Mouse (Mus musculus): Measurements from ENCODE around the gene Haghl. TPM values are rescaled to one million over a fixed set of nuclear protein-coding genes. Genes with fewer than 3 reads are reported as not detected.
A peak's percentile ranks its signal among the peaks of the same experiment; 100 is the strongest.

Gene Haghl
- total and polyA plus RNA-seq, 3 experiments: 6.4 to 23.4 (median 7.7) TPM

- H3K27me3 ChIP-seq (ENCODE audit: control insufficient read depth, insufficient read depth, low read length): no peaks in the 10 kb centered on the region
- H3K4me3 ChIP-seq: no peak overlapping the region
- peak; percentile 63 to 68 for DNase-seq
- H3K79me2 ChIP-seq (replicated peaks; ENCODE audit: control insufficient read depth, insufficient read depth, low read length): no peaks in the 10 kb centered on the region
- H3K4me1 ChIP-seq (ENCODE audit: control insufficient read depth, insufficient read depth, low read length): no peaks in the 10 kb centered on the region
- no peak overlapping the region for H3K9ac ChIP-seq (ENCODE audit: low read depth, low read length)
- H3K27ac ChIP-seq: no peak overlapping the region
- TF ChIP-seq EP300 (IDR thresholded peaks at IDR 0.05; ENCODE audit: insufficient read depth, low read depth, low read length) (no peak), CTCF (IDR thresholded peaks at IDR 0.05) (no peak), POLR2A (IDR thresholded peaks at IDR 0.05; ENCODE audit: insufficient read depth, low read depth, low read length) (no peak)
- H3K36me3 ChIP-seq (ENCODE audit: control insufficient read depth, insufficient read depth, low read length): no peaks in the 10 kb centered on the region
- intact Hi-C loops (cut with DNase I): loop anchor here (5.0 kb wide), 2 partner anchors 236 to 326 kb away; no protein-coding TSS in a partner anchor
- WGBS: 11% methylated on average over 10 of the region's 10 CpGs
Observed at GRCm38 (mm10) chr17:25802825-25803517, 17.5 kb upstream of the Haghl start.

GRCm38 (mm10) chr17:25801029-25801428 is 15.6 kb upstream of the Haghl start:
- H3K36me3 ChIP-seq (ENCODE audit: control insufficient read depth, insufficient read depth, low read length): no peaks in the 10 kb centered on the region
- H3K4me3 ChIP-seq: no peak overlapping the region
- H3K4me1 ChIP-seq (ENCODE audit: control insufficient read depth, insufficient read depth, low read length): peaks cover 2% of the 10 kb centered on the region
- no peak overlapping the region for H3K27ac ChIP-seq
- intact Hi-C loops (cut with DNase I): loop anchor here (1.0 to 5.0 kb wide), 3 partner anchors 28 to 324 kb away; partner anchors contain the start of gene Narfl
- H3K79me2 ChIP-seq (replicated peaks; ENCODE audit: control insufficient read depth, insufficient read depth, low read length): no peaks in the 10 kb centered on the region
- 5% methylated on average over 6 of the region's 6 CpGs for WGBS
- TF ChIP-seq EP300 (IDR thresholded peaks at IDR 0.05; ENCODE audit: insufficient read depth, low read depth, low read length): peak; percentile 70; the same call in 1 of the 2 replicates
- no peak for TF ChIP-seq POLR2A (IDR thresholded peaks at IDR 0.05; ENCODE audit: insufficient read depth, low read depth, low read length)
- TF ChIP-seq CTCF (IDR thresholded peaks at IDR 0.05): peak; percentile 97
- no peak overlapping the region for H3K9ac ChIP-seq (ENCODE audit: low read depth, low read length)
- no peaks in the 10 kb centered on the region for H3K27me3 ChIP-seq (ENCODE audit: control insufficient read depth, insufficient read depth, low read length)
- peak; percentile 69 to 70 for DNase-seq

GRCm38 (mm10) chr17:25796951-25797369 is 11.5 kb upstream of the Haghl start, which contains the start of gene Metrn:
Gene Metrn (minus strand): TSS chr17:25797136.
- Histone ChIP-seq H3K79me2 (replicated peaks; ENCODE audit: control insufficient read depth, insufficient read depth, low read length) (no peaks in the 10 kb centered on the region), H3K4me3 (peak within 1 kb of the TSS; percentile 65), H3K36me3 (ENCODE audit: control insufficient read depth, insufficient read depth, low read length) (no peaks in the 10 kb centered on the region), H3K4me1 (ENCODE audit: control insufficient read depth, insufficient read depth, low read length) (peaks cover 11% of the 10 kb centered on the region), H3K9ac (ENCODE audit: low read depth, low read length) (peak within 1 kb of the TSS; percentile 72), H3K27me3 (ENCODE audit: control insufficient read depth, insufficient read depth, low read length) (no peaks in the 10 kb centered on the region), H3K27ac (peak within 1 kb of the TSS; percentile 55; the same call in 1 of the 2 replicates)
- DNase-seq: peak; percentile 91
- TF ChIP-seq CTCF (IDR thresholded peaks at IDR 0.05) (no peak), EP300 (IDR thresholded peaks at IDR 0.05; ENCODE audit: insufficient read depth, low read depth, low read length) (no peak), POLR2A (IDR thresholded peaks at IDR 0.05; ENCODE audit: insufficient read depth, low read depth, low read length) (no peak)
- under 1% methylated on average over 35 of the region's 35 CpGs for WGBS
- intact Hi-C loops (cut with DNase I): loop anchor here (1.0 kb wide), 1 partner anchor 23 kb away; no protein-coding TSS in a partner anchor

- WGBS: 3% methylated on average over 37 of the region's 37 CpGs
Observed at GRCm38 (mm10) chr17:25796211-25796771, 10.8 kb upstream of the Haghl start.

GRCm38 (mm10) chr17:25795609-25796092 is 10.2 kb upstream of the Haghl start, which contains the start of gene AC134908.4:
Gene AC134908.4 (minus strand): TSS chr17:25795659.
- peak within 1 kb of the TSS; percentile 65 for H3K4me3 ChIP-seq
- H3K27ac ChIP-seq: peak within 1 kb of the TSS; percentile 55; the same call in 1 of the 2 replicates
- DNase-seq: no peak
- no peaks in the 10 kb centered on the region for H3K79me2 ChIP-seq (replicated peaks; ENCODE audit: control insufficient read depth, insufficient read depth, low read length)
- no peaks in the 10 kb centered on the region for H3K27me3 ChIP-seq (ENCODE audit: control insufficient read depth, insufficient read depth, low read length)
- 62% methylated on average over 6 of the region's 6 CpGs for WGBS
- peaks cover 13% of the 10 kb centered on the region for H3K4me1 ChIP-seq (ENCODE audit: control insufficient read depth, insufficient read depth, low read length)
- intact Hi-C loops (cut with DNase I): no loop called here
- H3K9ac ChIP-seq (ENCODE audit: low read depth, low read length): peak within 1 kb of the TSS; percentile 72
- H3K36me3 ChIP-seq (ENCODE audit: control insufficient read depth, insufficient read depth, low read length): no peaks in the 10 kb centered on the region
- TF ChIP-seq CTCF (IDR thresholded peaks at IDR 0.05): no peak
- TF ChIP-seq POLR2A (IDR thresholded peaks at IDR 0.05; ENCODE audit: insufficient read depth, low read depth, low read length): no peak
- no peak for TF ChIP-seq EP300 (IDR thresholded peaks at IDR 0.05; ENCODE audit: insufficient read depth, low read depth, low read length)

More at GRCm38 (mm10) chr17:25796211-25796771, 10.8 kb upstream of the Haghl start:
- Histone ChIP-seq H3K79me2 (replicated peaks; ENCODE audit: control insufficient read depth, insufficient read depth, low read length) (no peaks in the 10 kb centered on the region), H3K27ac (peak overlapping the region; percentile 55; the same call in 1 of the 2 replicates), H3K27me3 (ENCODE audit: control insufficient read depth, insufficient read depth, low read length) (no peaks in the 10 kb centered on the region), H3K4me1 (ENCODE audit: control insufficient read depth, insufficient read depth, low read length) (peaks cover 13% of the 10 kb centered on the region), H3K36me3 (ENCODE audit: control insufficient read depth, insufficient read depth, low read length) (no peaks in the 10 kb centered on the region), H3K4me3 (peak overlapping the region; percentile 65), H3K9ac (ENCODE audit: low read depth, low read length) (peak overlapping the region; percentile 72)
- no peak for TF ChIP-seq EP300 (IDR thresholded peaks at IDR 0.05; ENCODE audit: insufficient read depth, low read depth, low read length)
- TF ChIP-seq POLR2A (IDR thresholded peaks at IDR 0.05; ENCODE audit: insufficient read depth, low read depth, low read length): no peak
- no peak for TF ChIP-seq CTCF (IDR thresholded peaks at IDR 0.05)
- intact Hi-C loops (cut with DNase I): no loop called here
- DNase-seq: peak; percentile 66

Measured in heart, adult 2 months (tissue).